Mouse (Mus musculus) heart, postnatal 0 days (tissue): ENCODE data around the gene Tas1r2.

Source experiments
- CTCF ChIP-seq: IDR thresholded peaks from 2 replicates; pipeline ENCODE4 v1.5.1; 2016; ENCODE audit warnings: antibody characterized with exemption, control low read depth, low read depth
- EP300 ChIP-seq: IDR thresholded peaks from 2 replicates; pipeline ENCODE4 v1.6.1; 2016; ENCODE audit warnings: antibody characterized with exemption, low read depth

- no peak for TF ChIP-seq CTCF
- TF ChIP-seq EP300 = no peak
Measured at GRCm38 (mm10) chr4:139617001-139617364, 36.4 kb upstream of the Tas1r2 start.
